Mouse (Mus musculus) erythroblast, embryonic 14.5 days (primary cell): Measurements from ENCODE around the gene Dnm3.

Experiments
- GATA1 ChIP-seq: IDR thresholded peaks from 2 replicates; pipeline ENCODE4 v1.6.1; 2012; ENCODE audit warnings: low read length, inconsistent platforms, mixed read lengths
- TAL1 ChIP-seq: IDR thresholded peaks from 3 replicates; pipeline ENCODE4 v1.6.1; 2012; ENCODE audit warnings: low read length, inconsistent platforms, mixed read lengths

GRCm38 (mm10) chr1:162253971-162254641 is 223.7 kb downstream of the Dnm3 start:
- no peak for TF ChIP-seq TAL1
- TF ChIP-seq GATA1, result no peak
